Mouse (Mus musculus): ENCODE measurements around the gene Gm266. TPM values are rescaled to one million over a fixed set of nuclear protein-coding genes. Genes with fewer than 3 reads are reported as not detected.
A peak's percentile ranks its signal among the peaks of the same experiment; 100 is the strongest.

The Gm266 gene
- polyA plus RNA-seq (2014; fragmentation: Nextera tagmentation; extraction: Ambion mirVana): 5.5 and 6.2 TPM in 2 replicates

DNA sequence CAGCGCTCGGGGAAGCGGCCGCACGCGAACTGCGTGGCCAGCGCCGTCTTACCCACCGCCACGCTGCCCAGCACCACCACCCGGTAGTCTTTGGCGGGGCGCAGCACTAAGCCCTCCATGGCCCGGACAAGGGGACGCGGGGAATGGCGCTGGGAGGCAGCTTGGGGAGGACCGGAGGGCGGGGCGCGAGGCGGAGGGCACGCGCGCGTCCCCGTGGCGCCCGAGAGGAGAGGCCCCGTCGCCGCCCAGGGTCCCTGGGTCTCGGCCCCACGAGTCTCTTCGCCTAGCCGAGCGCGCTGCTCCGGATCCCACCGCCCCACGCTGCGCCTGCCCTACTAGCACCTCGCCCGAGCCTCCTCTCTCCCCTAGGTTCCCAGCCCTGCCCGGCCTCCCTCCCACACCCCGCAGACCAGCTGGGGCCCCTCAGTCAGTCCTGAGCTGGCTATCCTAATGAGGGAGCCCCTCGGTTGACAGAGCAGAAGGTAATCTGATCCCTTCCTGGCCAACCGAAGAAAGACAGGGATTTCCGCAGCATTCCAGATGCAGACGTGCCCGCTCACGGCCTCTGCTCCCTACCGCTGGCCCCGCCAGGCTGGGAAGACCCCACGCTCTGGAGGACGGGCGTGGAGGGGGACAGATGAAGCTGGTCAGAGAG is at the start of gene Gm266:
TSS of gene Gm266 (minus strand) at position 172 of the 655 bp plus-strand sequence.
- no peak within 1 kb of the TSS for H3K27ac ChIP-seq (ENCODE audit: low read depth, low read length)
- peak within 1 kb of the TSS; percentile 60 for H3K9ac ChIP-seq (ENCODE audit: low read depth, low read length)
- peak within 1 kb of the TSS; percentile 59 for H3K4me3 ChIP-seq (ENCODE audit: low read depth, low read length)
- H3K4me1 ChIP-seq (ENCODE audit: control insufficient read depth, insufficient read depth, low read length): peaks cover 6% of the 10 kb centered on the region; the same call in 1 of the 2 replicates
- peak; percentile 65; the same call in 1 of the 2 replicates for ATAC-seq (replicated peaks; ENCODE audit: insufficient number of reproducible peaks, low FRiP score, low TSS enrichment)
- H3K27me3 ChIP-seq (ENCODE audit: control insufficient read depth, insufficient read depth, low read length): peaks cover 58% of the 10 kb centered on the region
- H3K9me3 ChIP-seq (replicated peaks; ENCODE audit: control insufficient read depth, low read length): no peaks in the 10 kb centered on the region
- H3K4me2 ChIP-seq: peak within 1 kb of the TSS; percentile 89
- WGBS (ENCODE audit: insufficient replicate concordance): under 1% methylated on average over 54 of the region's 58 CpGs
- no peaks in the 10 kb centered on the region for H3K36me3 ChIP-seq (ENCODE audit: control insufficient read depth, insufficient read depth, low read length)

GRCm38 (mm10) chr12:111535281-111535680 is 49.7 kb upstream of the Gm266 start:
- Histone ChIP-seq H3K4me1 (ENCODE audit: control insufficient read depth, insufficient read depth, low read length) (peaks cover 26% of the 10 kb centered on the region), H3K27ac (ENCODE audit: low read depth, low read length) (peak overlapping the region; percentile 29; the same call in 1 of the 2 replicates), H3K9ac (ENCODE audit: low read depth, low read length) (peak overlapping the region; percentile 34; the same call in 1 of the 2 replicates), H3K27me3 (ENCODE audit: control insufficient read depth, insufficient read depth, low read length) (no peaks in the 10 kb centered on the region; the same call in 1 of the 2 replicates), H3K4me3 (ENCODE audit: low read depth, low read length) (no peak overlapping the region), H3K36me3 (ENCODE audit: control insufficient read depth, insufficient read depth, low read length) (peaks cover 9% of the 10 kb centered on the region; the same call in 1 of the 2 replicates), H3K4me2 (0 out of 2 replicates have a peak overlapping the region, but pooled peaks have one; percentile 8), H3K9me3 (replicated peaks; ENCODE audit: control insufficient read depth, low read length) (no peaks in the 10 kb centered on the region)
- ATAC-seq (replicated peaks; ENCODE audit: insufficient number of reproducible peaks, low FRiP score, low TSS enrichment): no peak
- 38% methylated on average over 6 of the region's 6 CpGs for WGBS (ENCODE audit: insufficient replicate concordance)

- Histone ChIP-seq H3K4me1 (ENCODE audit: control insufficient read depth, insufficient read depth, low read length) (peaks cover 19% of the 10 kb centered on the region), H3K4me2 (no peak overlapping the region), H3K9me3 (replicated peaks; ENCODE audit: control insufficient read depth, low read length) (no peaks in the 10 kb centered on the region), H3K9ac (ENCODE audit: low read depth, low read length) (no peak overlapping the region), H3K27me3 (ENCODE audit: control insufficient read depth, insufficient read depth, low read length) (no peaks in the 10 kb centered on the region; the same call in 1 of the 2 replicates), H3K27ac (ENCODE audit: low read depth, low read length) (no peak overlapping the region), H3K4me3 (ENCODE audit: low read depth, low read length) (no peak overlapping the region), H3K36me3 (ENCODE audit: control insufficient read depth, insufficient read depth, low read length) (no peaks in the 10 kb centered on the region)
- ATAC-seq (replicated peaks; ENCODE audit: insufficient number of reproducible peaks, low FRiP score, low TSS enrichment): no peak
- WGBS (ENCODE audit: insufficient replicate concordance): 60% methylated on average over 11 of the region's 11 CpGs
Measured at GRCm38 (mm10) chr12:111533096-111533794, 47.6 kb upstream of the Gm266 start.

- no peak for ATAC-seq (replicated peaks; ENCODE audit: insufficient number of reproducible peaks, low FRiP score, low TSS enrichment)
- no peaks in the 10 kb centered on the region; the same call in 1 of the 2 replicates for H3K27me3 ChIP-seq (ENCODE audit: control insufficient read depth, insufficient read depth, low read length)
- no peak overlapping the region for H3K27ac ChIP-seq (ENCODE audit: low read depth, low read length)
- H3K9me3 ChIP-seq (replicated peaks; ENCODE audit: control insufficient read depth, low read length): no peaks in the 10 kb centered on the region
- H3K4me2 ChIP-seq: no peak overlapping the region
- 18% methylated on average over 8 of the region's 8 CpGs for WGBS (ENCODE audit: insufficient replicate concordance)
- no peak overlapping the region for H3K9ac ChIP-seq (ENCODE audit: low read depth, low read length)
- no peaks in the 10 kb centered on the region for H3K36me3 ChIP-seq (ENCODE audit: control insufficient read depth, insufficient read depth, low read length)
- no peak overlapping the region for H3K4me3 ChIP-seq (ENCODE audit: low read depth, low read length)
- no peaks in the 10 kb centered on the region for H3K4me1 ChIP-seq (ENCODE audit: control insufficient read depth, insufficient read depth, low read length)
Measured at GRCm38 (mm10) chr12:111529192-111529591, 43.6 kb upstream of the Gm266 start.

GRCm38 (mm10) chr12:111527643-111528281 is 42.1 kb upstream of the Gm266 start:
- no peaks in the 10 kb centered on the region for H3K9me3 ChIP-seq (replicated peaks; ENCODE audit: control insufficient read depth, low read length)
- no peaks in the 10 kb centered on the region for H3K4me1 ChIP-seq (ENCODE audit: control insufficient read depth, insufficient read depth, low read length)
- no peak overlapping the region for H3K4me3 ChIP-seq (ENCODE audit: low read depth, low read length)
- no peaks in the 10 kb centered on the region; the same call in 1 of the 2 replicates for H3K27me3 ChIP-seq (ENCODE audit: control insufficient read depth, insufficient read depth, low read length)
- 42% methylated on average over 8 of the region's 8 CpGs for WGBS (ENCODE audit: insufficient replicate concordance)
- no peak overlapping the region for H3K27ac ChIP-seq (ENCODE audit: low read depth, low read length)
- H3K36me3 ChIP-seq (ENCODE audit: control insufficient read depth, insufficient read depth, low read length): no peaks in the 10 kb centered on the region
- no peak overlapping the region for H3K4me2 ChIP-seq
- no peak overlapping the region for H3K9ac ChIP-seq (ENCODE audit: low read depth, low read length)
- ATAC-seq (replicated peaks; ENCODE audit: insufficient number of reproducible peaks, low FRiP score, low TSS enrichment): no peak

DNA sequence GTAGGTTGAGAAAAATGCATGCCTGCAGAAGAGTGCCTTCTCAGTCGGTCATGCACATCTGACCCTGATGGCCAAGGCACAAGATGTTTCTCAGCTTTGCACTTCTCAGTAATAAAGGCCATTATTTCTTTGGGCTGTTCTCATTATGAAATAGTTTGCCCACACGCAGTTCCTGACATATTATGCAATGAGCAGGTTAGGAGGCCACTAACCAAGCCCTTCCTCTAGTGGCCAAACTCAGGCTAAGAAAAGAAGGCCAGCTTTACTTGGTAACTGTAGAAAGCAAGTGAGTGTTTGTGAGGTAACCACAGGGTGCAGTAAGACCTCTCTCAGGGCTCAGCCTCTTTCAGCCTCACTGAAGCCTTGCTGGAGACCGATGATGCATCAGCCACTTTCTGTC is 39.3 kb upstream of the Gm266 start:
- Histone ChIP-seq H3K4me1 (ENCODE audit: control insufficient read depth, insufficient read depth, low read length) (no peaks in the 10 kb centered on the region), H3K27ac (ENCODE audit: low read depth, low read length) (no peak overlapping the region), H3K27me3 (ENCODE audit: control insufficient read depth, insufficient read depth, low read length) (no peaks in the 10 kb centered on the region; the same call in 1 of the 2 replicates), H3K4me2 (no peak overlapping the region), H3K9ac (ENCODE audit: low read depth, low read length) (no peak overlapping the region), H3K9me3 (replicated peaks; ENCODE audit: control insufficient read depth, low read length) (no peaks in the 10 kb centered on the region; the same call in 1 of the 2 replicates), H3K4me3 (ENCODE audit: low read depth, low read length) (no peak overlapping the region), H3K36me3 (ENCODE audit: control insufficient read depth, insufficient read depth, low read length) (no peaks in the 10 kb centered on the region)
- no peak for ATAC-seq (replicated peaks; ENCODE audit: insufficient number of reproducible peaks, low FRiP score, low TSS enrichment)
- 78% methylated on average over 3 of the region's 3 CpGs for WGBS (ENCODE audit: insufficient replicate concordance)

DNA sequence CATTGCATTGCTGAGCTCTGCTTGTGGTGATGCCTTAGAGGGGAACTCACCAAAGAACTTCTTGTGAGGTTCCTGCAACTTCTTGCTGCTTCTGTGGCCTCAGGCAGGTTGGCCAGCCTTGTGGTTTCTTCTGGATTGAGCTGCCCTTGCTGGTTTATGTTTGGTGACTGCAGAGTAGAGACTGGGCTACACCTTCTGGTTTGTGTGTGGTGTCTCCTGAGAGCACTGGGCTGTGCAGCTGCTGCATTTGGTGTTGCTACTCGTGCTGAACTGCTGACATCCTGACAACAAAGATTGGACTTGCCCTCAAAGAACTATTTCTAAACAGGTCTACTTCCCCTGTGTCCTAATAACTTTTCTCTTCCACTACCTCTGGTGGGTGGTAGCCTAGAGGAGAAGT is 38.8 kb upstream of the Gm266 start:
- no peaks in the 10 kb centered on the region; the same call in 1 of the 2 replicates for H3K27me3 ChIP-seq (ENCODE audit: control insufficient read depth, insufficient read depth, low read length)
- 70% methylated on average over 1 of the region's 1 CpGs for WGBS (ENCODE audit: insufficient replicate concordance)
- no peaks in the 10 kb centered on the region for H3K4me1 ChIP-seq (ENCODE audit: control insufficient read depth, insufficient read depth, low read length)
- H3K9me3 ChIP-seq (replicated peaks; ENCODE audit: control insufficient read depth, low read length): no peaks in the 10 kb centered on the region; the same call in 1 of the 2 replicates
- no peaks in the 10 kb centered on the region for H3K36me3 ChIP-seq (ENCODE audit: control insufficient read depth, insufficient read depth, low read length)
- no peak overlapping the region for H3K4me2 ChIP-seq
- H3K9ac ChIP-seq (ENCODE audit: low read depth, low read length): no peak overlapping the region
- no peak overlapping the region for H3K27ac ChIP-seq (ENCODE audit: low read depth, low read length)
- ATAC-seq (replicated peaks; ENCODE audit: insufficient number of reproducible peaks, low FRiP score, low TSS enrichment): no peak
- H3K4me3 ChIP-seq (ENCODE audit: low read depth, low read length): no peak overlapping the region

DNA sequence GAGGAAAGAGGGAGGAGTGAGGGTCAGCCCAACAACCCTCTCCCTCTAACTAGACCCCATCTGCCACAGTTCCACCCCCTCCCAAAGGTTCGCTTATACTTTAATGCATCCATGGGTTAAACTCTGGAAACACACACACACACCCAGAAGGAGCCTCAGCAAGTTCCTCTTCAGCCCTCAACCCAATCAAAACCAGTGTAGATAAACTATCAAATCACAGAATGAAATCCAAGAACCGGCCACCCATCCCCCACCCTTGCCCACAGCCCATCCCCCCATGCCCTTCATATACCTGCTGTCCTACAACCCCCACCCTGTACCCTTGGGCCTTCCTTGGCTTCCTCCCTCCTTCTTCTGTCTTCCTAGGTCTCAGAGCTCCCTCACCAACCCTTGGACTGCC is 35.4 kb upstream of the Gm266 start:
- Histone ChIP-seq H3K9ac (ENCODE audit: low read depth, low read length) (no peak overlapping the region), H3K4me2 (no peak overlapping the region), H3K36me3 (ENCODE audit: control insufficient read depth, insufficient read depth, low read length) (no peaks in the 10 kb centered on the region), H3K27me3 (ENCODE audit: control insufficient read depth, insufficient read depth, low read length) (no peaks in the 10 kb centered on the region; the same call in 1 of the 2 replicates), H3K4me1 (ENCODE audit: control insufficient read depth, insufficient read depth, low read length) (no peaks in the 10 kb centered on the region), H3K9me3 (replicated peaks; ENCODE audit: control insufficient read depth, low read length) (no peaks in the 10 kb centered on the region; the same call in 1 of the 2 replicates), H3K4me3 (ENCODE audit: low read depth, low read length) (no peak overlapping the region), H3K27ac (ENCODE audit: low read depth, low read length) (no peak overlapping the region)
- 80% methylated on average over 2 of the region's 2 CpGs for WGBS (ENCODE audit: insufficient replicate concordance)
- ATAC-seq (replicated peaks; ENCODE audit: insufficient number of reproducible peaks, low FRiP score, low TSS enrichment): no peak

Data from heart, embryonic 11.5 days (tissue).